Mouse (Mus musculus) C2C12 (cell line): ENCODE results near the gene Raet1e. TPM values are rescaled to one million over a fixed set of nuclear protein-coding genes. Genes with fewer than 3 reads are reported as not detected.
"Not testable (repeated sequence)": the region's sequence is repeated elsewhere in the genome, so short reads cannot be mapped to it uniquely, and the experiment has no call there.

ENCODE experiments used
- H3K27me3 ChIP-seq: one replicate; pipeline ENCODE4 v1.6.1; 2011; ENCODE audit not compliant: control insufficient read depth, insufficient read depth, insufficient read length
- H3K36me3 ChIP-seq: one replicate; pipeline ENCODE4 v1.6.1; 2011; ENCODE audit not compliant: control insufficient read depth, insufficient read depth
- H3K4me3 ChIP-seq: one replicate; pipeline ENCODE4 v1.5.1; 2011; ENCODE audit warnings: mild to moderate bottlenecking, control low read depth; ENCODE audit not compliant: poor library complexity, insufficient read depth, severe bottlenecking
- H3K79me2 ChIP-seq: one replicate; pipeline ENCODE4 v1.6.1; 2011; ENCODE audit not compliant: control insufficient read depth, insufficient read depth
- H3K79me3 ChIP-seq: one replicate; pipeline ENCODE4 v1.6.1; 2011; ENCODE audit warnings: low read depth, control low read depth
- H3ac ChIP-seq: one replicate; pipeline ENCODE3; 2011; ENCODE audit warnings: low read depth; ENCODE audit not compliant: control insufficient read depth, insufficient read length
- CEBPB ChIP-seq: IDR thresholded peaks from one replicate; pipeline ENCODE4 v1.6.1; 2011; ENCODE audit warnings: low read depth, mild to moderate bottlenecking, control low read depth, moderate library complexity
- CTCF ChIP-seq: IDR thresholded peaks from one replicate; pipeline ENCODE4 v1.5.1; 2011; ENCODE audit not compliant: control insufficient read depth, insufficient read depth, insufficient read length
- FOSL1 ChIP-seq: IDR thresholded peaks from one replicate; pipeline ENCODE4 v1.8.0; 2011; ENCODE audit warnings: mild to moderate bottlenecking, low read length; ENCODE audit not compliant: poor library complexity, insufficient read depth, severe bottlenecking
- MAX ChIP-seq: IDR thresholded peaks from one replicate; pipeline ENCODE4 v1.6.1; 2011; ENCODE audit warnings: mild to moderate bottlenecking, control low read depth
- MYOD1 ChIP-seq: IDR thresholded peaks from one replicate; pipeline ENCODE4 v1.6.1; 2011; ENCODE audit warnings: low read depth; ENCODE audit not compliant: control insufficient read depth, insufficient read length
- MYOG ChIP-seq: IDR thresholded peaks from one replicate; pipeline ENCODE4 v1.6.1; 2011; ENCODE audit not compliant: control insufficient read depth, insufficient read length; ENCODE audit errors: extremely low read depth
- USF1 ChIP-seq: IDR thresholded peaks from one replicate; pipeline ENCODE4 v1.6.1; 2011; ENCODE audit warnings: low read depth, mild to moderate bottlenecking, control low read depth, moderate library complexity
- polyA plus RNA-seq: library from polyadenylated mRNA; unstranded; fragments of >200 nt; fragmentation: generic; extraction: Trizol; gene quantifications from one replicate; pipeline ENCODE4 v1.2.1, GENCODE M21; 2012; ENCODE audit warnings: missing spikeins

Raet1e gene
- polyA plus RNA-seq, 1 experiment: 15.0 TPM

- Histone ChIP-seq H3K36me3 (peaks cover 12% of the 10 kb centered on the region), H3K4me3 (peak overlapping the region; percentile 76), H3ac (peak overlapping the region; percentile 53), H3K27me3 (peaks cover 23% of the 10 kb centered on the region), H3K79me2 (peaks cover 28% of the 10 kb centered on the region), H3K79me3 (peaks cover 14% of the 10 kb centered on the region)
- TF ChIP-seq MYOD1: no peak
- no peak for TF ChIP-seq CTCF
- TF ChIP-seq FOSL1: no peak
- no peak for TF ChIP-seq MYOG
- no peak for TF ChIP-seq MAX
These were observed 8.5 kb upstream of the Raet1e start for GRCm38 (mm10) chr10:22149691-22150465.

- no peak overlapping the region for H3ac ChIP-seq
- H3K27me3 ChIP-seq: peaks cover 25% of the 10 kb centered on the region
- H3K36me3 ChIP-seq: peaks cover 7% of the 10 kb centered on the region
- H3K79me2 ChIP-seq: peaks cover 23% of the 10 kb centered on the region
- TF ChIP-seq MYOD1 (no peak), CEBPB (no peak), CTCF (no peak), USF1 (no peak), MYOG (no peak), MAX (no peak), FOSL1 (no peak)
- H3K4me3 ChIP-seq: no peak overlapping the region
- H3K79me3 ChIP-seq: peaks cover 11% of the 10 kb centered on the region
These were observed 7.8 kb upstream of the Raet1e start for GRCm38 (mm10) chr10:22150593-22150992.

DNA sequence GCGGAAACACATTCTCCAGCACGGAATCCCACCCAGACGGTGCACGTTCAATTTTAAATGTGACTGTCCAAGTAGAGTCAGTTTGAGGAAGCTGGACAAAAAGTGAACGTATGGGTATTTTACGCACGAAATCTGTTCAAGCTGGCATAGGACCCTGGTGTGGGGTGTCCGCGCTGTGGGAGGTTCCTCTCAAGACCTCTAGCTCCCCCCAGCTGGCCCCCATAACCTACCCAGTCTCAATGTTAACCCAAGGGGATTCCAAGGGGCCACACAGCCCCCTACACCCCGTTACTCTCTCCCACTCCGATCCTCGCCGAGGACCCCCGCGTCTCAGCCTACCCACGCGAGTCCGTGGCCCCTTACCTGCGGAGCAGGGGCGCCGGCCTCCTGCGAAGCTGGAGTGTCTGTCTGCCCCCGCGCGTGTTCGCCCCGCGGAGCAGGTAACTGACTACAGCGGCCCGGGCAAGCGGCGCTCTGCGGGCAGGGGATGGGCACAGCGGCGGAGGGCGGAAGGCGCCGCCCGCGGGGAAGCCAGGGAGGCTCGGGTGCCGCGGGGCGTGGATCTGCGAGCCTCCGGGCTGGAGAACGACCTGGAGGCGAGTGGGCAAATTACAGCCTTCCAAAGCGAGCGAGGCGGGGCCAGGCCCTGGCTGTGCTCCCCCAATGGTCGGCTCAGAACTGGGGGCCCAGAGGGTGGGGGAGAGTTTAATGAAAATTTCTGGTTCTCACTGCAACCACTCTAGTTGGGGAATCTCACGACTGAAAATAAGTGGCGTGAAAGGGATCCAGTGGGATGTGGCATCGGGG is 7.1 kb upstream of the Raet1e start:
- H3K27me3 ChIP-seq: peaks cover 27% of the 10 kb centered on the region
- H3K36me3 ChIP-seq, H3K4me3 ChIP-seq, H3ac ChIP-seq, H3K79me3 ChIP-seq: not testable (repeated sequence)
- peaks cover 22% of the 10 kb centered on the region for H3K79me2 ChIP-seq

DNA sequence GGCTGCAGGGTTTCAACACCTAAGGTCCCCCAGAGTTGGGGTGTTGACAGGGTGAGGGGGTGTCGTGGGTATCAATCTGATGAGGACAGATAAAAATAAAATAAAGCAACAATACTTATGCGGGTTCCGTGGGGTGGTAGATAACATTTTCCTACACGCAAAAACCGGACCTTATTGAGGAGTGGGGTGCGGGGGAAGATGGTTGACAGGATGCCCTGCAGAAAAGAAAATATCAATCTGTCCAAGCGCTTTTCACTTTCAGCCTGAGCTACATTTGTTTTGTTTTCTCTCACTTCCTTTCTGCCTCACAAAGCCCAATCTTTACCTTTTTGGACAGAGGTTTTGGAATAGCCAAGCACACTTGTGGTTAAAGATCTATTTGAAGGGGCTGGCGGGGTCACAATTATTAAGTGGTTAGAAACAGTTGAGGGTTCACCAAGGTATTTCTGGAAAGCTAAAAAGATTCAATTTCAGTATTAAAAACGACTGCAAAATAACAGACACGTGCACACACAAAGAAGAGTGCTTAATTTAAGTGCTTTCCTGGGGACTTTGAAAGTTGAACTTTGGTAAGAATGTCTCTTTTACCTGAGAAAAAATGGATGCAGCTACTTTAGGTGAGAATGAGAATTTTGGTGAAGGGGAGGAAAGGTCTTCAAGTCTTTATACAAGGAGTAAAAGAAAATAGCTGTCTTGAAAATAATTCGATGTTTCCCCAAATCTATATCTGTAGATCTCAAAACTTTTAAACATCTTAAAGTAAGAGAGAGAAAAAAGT is 6.3 kb upstream of the Raet1e start:
- H3K4me3 ChIP-seq, H3K36me3 ChIP-seq, H3ac ChIP-seq, H3K79me3 ChIP-seq: not testable (repeated sequence)
- peaks cover 27% of the 10 kb centered on the region for H3K27me3 ChIP-seq
- peaks cover 15% of the 10 kb centered on the region for H3K79me2 ChIP-seq

- not testable (repeated sequence) for H3K79me2 ChIP-seq, H3ac ChIP-seq, H3K4me3 ChIP-seq, H3K79me3 ChIP-seq, H3K36me3 ChIP-seq
- H3K27me3 ChIP-seq: peaks cover 27% of the 10 kb centered on the region
These were observed 5.2 kb upstream of the Raet1e start for GRCm38 (mm10) chr10:22153147-22153690.

- H3K4me3 ChIP-seq, H3K36me3 ChIP-seq, H3ac ChIP-seq, H3K79me2 ChIP-seq, H3K79me3 ChIP-seq: not testable (repeated sequence)
- H3K27me3 ChIP-seq: peaks cover 27% of the 10 kb centered on the region
These were observed 4.2 kb upstream of the Raet1e start for GRCm38 (mm10) chr10:22154127-22154526.
